Mouse (Mus musculus) CH12.LX (cell line): ENCODE measurements around the gene Trappc5. TPM values are rescaled to one million over a fixed set of nuclear protein-coding genes. Genes with fewer than 3 reads are reported as not detected.

Experiments
- DNase-seq: peaks from one replicate; pipeline ENCODE4 v3.0.0-alpha.2; 2013; ENCODE audit errors: extremely low read depth
- H3K27ac ChIP-seq: 2 replicates; pipeline ENCODE4 v1.5.1; 2012; ENCODE audit warnings: low read depth, mild to moderate bottlenecking, control low read depth, moderate library complexity; ENCODE audit not compliant: insufficient read depth
- H3K27me3 ChIP-seq: replicated peaks from 2 replicates; pipeline ENCODE3; 2012; ENCODE audit warnings: inconsistent platforms
- H3K36me3 ChIP-seq, 2 experiments: replicated peaks in 1 of 2; 2 replicates each; pipeline versions ENCODE3 to v1.6.1; 2012; ENCODE audit warnings: inconsistent platforms in 1 of 2, low read length in 1 of 2, mild to moderate bottlenecking in 1 of 2, mixed read lengths in 1 of 2, moderate library complexity in 1 of 2; ENCODE audit not compliant: control insufficient read depth in 1 of 2, insufficient read depth in 1 of 2
- H3K4me1 ChIP-seq, 2 experiments: 2 replicates each; pipeline ENCODE4 v1.6.1; 2012; ENCODE audit warnings: inconsistent platforms in 1 of 2, moderate library complexity in 1 of 2; ENCODE audit not compliant: insufficient read depth in 2 of 2, control insufficient read depth in 1 of 2
- H3K4me2 ChIP-seq: 2 replicates; pipeline ENCODE4 v1.6.1; 2012; ENCODE audit warnings: low read depth, mild to moderate bottlenecking, control low read depth; ENCODE audit not compliant: poor library complexity, insufficient read depth, severe bottlenecking
- H3K4me3 ChIP-seq, 3 experiments: fragments of 150-350 bp in 1 of 3; sonication (generic) in 1 of 3; replicated peaks in 1 of 3; 2 replicates each; pipeline versions ENCODE3 to v1.5.1; 2011 to 2012; ENCODE audit warnings: low read depth in 2 of 3, low read length in 2 of 3, mild to moderate bottlenecking in 2 of 3, moderate library complexity in 2 of 3, control low read depth in 1 of 3, improper control_type of control experiment in 1 of 3, inconsistent platforms in 1 of 3, mixed read lengths in 1 of 3; ENCODE audit not compliant: poor library complexity in 1 of 3
- H3K79me2 ChIP-seq: replicated peaks from 2 replicates; pipeline ENCODE4 v1.6.1; 2012; ENCODE audit warnings: mild to moderate bottlenecking, moderate library complexity; ENCODE audit not compliant: control insufficient read depth, poor library complexity, insufficient read depth, severe bottlenecking; ENCODE audit errors: extremely low read depth
- H3K9ac ChIP-seq: 2 replicates; pipeline ENCODE4 v1.6.1; 2012; ENCODE audit warnings: low read depth, mild to moderate bottlenecking, control low read depth, moderate library complexity; ENCODE audit not compliant: insufficient read depth
- H3K9me3 ChIP-seq: replicated peaks from 2 replicates; pipeline ENCODE3; 2012; ENCODE audit warnings: low read length, inconsistent platforms, mixed read lengths
- CHD2 ChIP-seq: IDR thresholded peaks from 2 replicates; pipeline ENCODE4 v1.6.1; 2011; ENCODE audit warnings: low read length, improper control_type of control experiment
- JUN ChIP-seq: IDR thresholded peaks from 2 replicates; pipeline ENCODE4 v1.6.1; 2011; ENCODE audit warnings: low read depth, mild to moderate bottlenecking, low read length, improper control_type of control experiment, moderate library complexity; ENCODE audit not compliant: insufficient read depth
- MXI1 ChIP-seq: IDR thresholded peaks from 2 replicates; pipeline ENCODE4 v1.6.1; 2011; ENCODE audit warnings: mild to moderate bottlenecking, low read depth, low read length, improper control_type of control experiment
- POLR2A ChIP-seq: IDR thresholded peaks from 2 replicates; pipeline ENCODE4 v1.6.1; 2011; ENCODE audit warnings: low read depth, mild to moderate bottlenecking, improper control_type of control experiment, low read length
- POLR2AphosphoS2 ChIP-seq: IDR thresholded peaks from 2 replicates; pipeline ENCODE4 v1.6.1; 2011; ENCODE audit warnings: low read depth, low read length, improper control_type of control experiment
- RAD21 ChIP-seq: IDR thresholded peaks from 2 replicates; pipeline ENCODE4 v1.6.1; 2011; ENCODE audit warnings: low read depth, mild to moderate bottlenecking, low read length, improper control_type of control experiment, moderate library complexity
- RCOR1 ChIP-seq: conservative IDR thresholded peaks from 2 replicates; pipeline ENCODE4 v1.6.1; 2012; ENCODE audit warnings: low read depth, mild to moderate bottlenecking, inconsistent platforms, low read length, improper control_type of control experiment
- dilution Hi-C: fragments of 300-500 bp; cut with MboI; formaldehyde crosslinking; loops from 2 replicates; pipeline ENCODE4 v1.14.3; 2020; ENCODE audit warnings: low sequenced_read_pairs; ENCODE audit not compliant: extremely low pct_unique_long_range_greater_than_20kb, extremely low pct_ligation_motif_present
- in situ Hi-C: fragments of 300-500 bp; cut with MboI; formaldehyde crosslinking; loops from 3 replicates; pipeline ENCODE4 v1.14.3; 2019; ENCODE audit warnings: low sequenced_read_pairs, low pct_ligation_motif_present, low pct_unique_long_range_greater_than_20kb, mixed read lengths
- polyA plus RNA-seq: library from polyadenylated mRNA; unstranded; fragments of >175 nt; gene quantifications from 2 replicates; pipeline ENCODE4 v1.2.1, GENCODE M21; 2012; ENCODE audit warnings: low read depth; ENCODE audit not compliant: insufficient read length
- total RNA-seq, 2 experiments: library from RNA; depleted of rRNA; stranded (reverse); fragments of 300-350 nt in 1 of 2; fragments of >200 nt in 1 of 2; gene quantifications; 2 replicates each; pipeline ENCODE4 v1.2.3; 2012 to 2014

The Trappc5 gene
- total and polyA plus RNA-seq, 3 experiments = 21.5 to 27.4 (median 22.4) TPM

DNA sequence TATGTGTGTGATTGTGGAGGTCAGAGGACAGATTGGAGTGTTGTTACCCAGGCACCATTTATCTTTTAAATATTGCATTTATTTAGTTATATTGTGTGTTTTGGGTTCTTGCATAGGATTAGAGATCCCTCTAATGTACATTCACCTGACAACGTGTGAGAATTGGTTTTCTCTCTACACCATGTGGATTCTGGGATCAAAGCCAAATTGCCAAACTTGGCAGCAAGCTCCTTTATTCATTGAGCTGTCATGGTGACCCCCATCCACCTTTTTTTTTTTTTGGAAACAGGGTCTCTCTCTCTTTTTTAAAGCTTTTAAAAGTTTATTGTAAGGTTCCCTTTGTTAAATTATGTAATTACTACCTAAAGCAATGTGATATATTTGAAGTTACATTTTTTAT is 44.9 kb downstream of the Trappc5 start:
- no peaks in the 10 kb centered on the region for H3K79me2 ChIP-seq
- TF ChIP-seq CHD2 (no peak), RAD21 (no peak), RCOR1 (no peak), MXI1 (no peak), POLR2A (no peak), JUN (no peak), POLR2AphosphoS2 (no peak)
- H3K4me1 ChIP-seq = no peaks in the 10 kb centered on the region
- H3K9ac ChIP-seq = no peak overlapping the region
- no peaks in the 10 kb centered on the region for H3K9me3 ChIP-seq
- no peaks in the 10 kb centered on the region for H3K36me3 ChIP-seq
- no peak for DNase-seq
- dilution Hi-C loops = no loop called here
- H3K27me3 ChIP-seq = peaks cover 26% of the 10 kb centered on the region
- no peak overlapping the region for H3K4me3 ChIP-seq
- no peak overlapping the region for H3K4me2 ChIP-seq
- H3K27ac ChIP-seq = no peak overlapping the region
- in situ Hi-C loops = loop anchor here (25.0 kb wide), 2 partner anchors 416 to 641 kb away; partner anchors contain the start of gene Cd209g

Other genes with a start within 250 kb of the Trappc5 start
- gene Pex11g, start 208.6 kb upstream of the Trappc5 start, total RNA-seq (2012; rRNA removed) = 4.9 and 5.9 TPM in 2 replicates
- 1.3 and 2.4 TPM in 2 replicates for gene Pex11g, start 208.6 kb upstream of the Trappc5 start, total RNA-seq (2014; rRNA removed)
- 1.9 and 2.7 TPM in 2 replicates for gene Pex11g, start 208.6 kb upstream of the Trappc5 start, polyA plus RNA-seq
- not detected in 2 replicates for gene Tex45, start 205.4 kb upstream of the Trappc5 start, total RNA-seq (2012; rRNA removed)
- not detected in 2 replicates for gene Tex45, start 205.4 kb upstream of the Trappc5 start, total RNA-seq (2014; rRNA removed)
- not detected in 2 replicates for gene Tex45, start 205.4 kb upstream of the Trappc5 start, polyA plus RNA-seq
- gene Zfp358, start 183.2 kb upstream of the Trappc5 start, total RNA-seq (2012; rRNA removed) = 0.25 and 0.64 TPM in 2 replicates
- gene Zfp358, start 183.2 kb upstream of the Trappc5 start, total RNA-seq (2014; rRNA removed) = 0.54 TPM in 1 of 2 replicates, not detected in the other
- gene Zfp358, start 183.2 kb upstream of the Trappc5 start, polyA plus RNA-seq = 0.17 TPM in 1 of 2 replicates, not detected in the other
- 18.1 and 20.5 TPM in 2 replicates for gene Mcoln1, start 175.8 kb upstream of the Trappc5 start, total RNA-seq (2012; rRNA removed)
- 11.5 and 13.0 TPM in 2 replicates for gene Mcoln1, start 175.8 kb upstream of the Trappc5 start, total RNA-seq (2014; rRNA removed)
- 26.5 and 28.0 TPM in 2 replicates for gene Mcoln1, start 175.8 kb upstream of the Trappc5 start, polyA plus RNA-seq
- gene Pnpla6, start 160.9 kb upstream of the Trappc5 start, total RNA-seq (2012; rRNA removed) = 27.7 and 29.6 TPM in 2 replicates
- 12.5 and 13.7 TPM in 2 replicates for gene Pnpla6, start 160.9 kb upstream of the Trappc5 start, total RNA-seq (2014; rRNA removed)
- 38.6 and 39.8 TPM in 2 replicates for gene Pnpla6, start 160.9 kb upstream of the Trappc5 start, polyA plus RNA-seq
- 0.84 and 1.1 TPM in 2 replicates for gene C330021F23Rik, start 108.3 kb upstream of the Trappc5 start, total RNA-seq (2012; rRNA removed)
- gene C330021F23Rik, start 108.3 kb upstream of the Trappc5 start, total RNA-seq (2014; rRNA removed) = not detected in 2 replicates
- gene C330021F23Rik, start 108.3 kb upstream of the Trappc5 start, polyA plus RNA-seq = 0.60 and 1.0 TPM in 2 replicates
- gene Camsap3, start 89.0 kb upstream of the Trappc5 start, total RNA-seq (2012; rRNA removed) = 0.51 and 0.67 TPM in 2 replicates
- not detected in 2 replicates for gene Camsap3, start 89.0 kb upstream of the Trappc5 start, total RNA-seq (2014; rRNA removed)
- gene Camsap3, start 89.0 kb upstream of the Trappc5 start, polyA plus RNA-seq = 0.36 and 0.50 TPM in 2 replicates
- gene Xab2, start 55.0 kb upstream of the Trappc5 start, total RNA-seq (2012; rRNA removed) = 60.7 and 62.7 TPM in 2 replicates
- 46.1 and 49.9 TPM in 2 replicates for gene Xab2, start 55.0 kb upstream of the Trappc5 start, total RNA-seq (2014; rRNA removed)
- 57.1 and 62.0 TPM in 2 replicates for gene Xab2, start 55.0 kb upstream of the Trappc5 start, polyA plus RNA-seq
- gene Pet100, start 54.8 kb upstream of the Trappc5 start, total RNA-seq (2012; rRNA removed) = 70.2 and 85.3 TPM in 2 replicates
- gene Pet100, start 54.8 kb upstream of the Trappc5 start, total RNA-seq (2014; rRNA removed) = 38.8 and 39.0 TPM in 2 replicates
- 62.7 and 86.0 TPM in 2 replicates for gene Pet100, start 54.8 kb upstream of the Trappc5 start, polyA plus RNA-seq
- gene Pcp2, start 50.8 kb upstream of the Trappc5 start, total RNA-seq (2012; rRNA removed) = 0.29 and 0.38 TPM in 2 replicates
- not detected in 2 replicates for gene Pcp2, start 50.8 kb upstream of the Trappc5 start, total RNA-seq (2014; rRNA removed)
- 0.56 TPM in 1 of 2 replicates, not detected in the other for gene Pcp2, start 50.8 kb upstream of the Trappc5 start, polyA plus RNA-seq
- 92.1 and 123 TPM in 2 replicates for gene Stxbp2, start 45.3 kb upstream of the Trappc5 start, total RNA-seq (2012; rRNA removed)
- 53.9 and 60.9 TPM in 2 replicates for gene Stxbp2, start 45.3 kb upstream of the Trappc5 start, total RNA-seq (2014; rRNA removed)
- 136 and 149 TPM in 2 replicates for gene Stxbp2, start 45.3 kb upstream of the Trappc5 start, polyA plus RNA-seq
- not detected in 2 replicates for gene Retn, start 20.5 kb upstream of the Trappc5 start, total RNA-seq (2012; rRNA removed)
- gene Retn, start 20.5 kb upstream of the Trappc5 start, total RNA-seq (2014; rRNA removed) = not detected in 2 replicates
- 0.27 TPM in 1 of 2 replicates, not detected in the other for gene Retn, start 20.5 kb upstream of the Trappc5 start, polyA plus RNA-seq
- 0.17 TPM in 1 of 2 replicates, not detected in the other for gene Mcemp1, start 10.5 kb upstream of the Trappc5 start, total RNA-seq (2012; rRNA removed)
- 0.39 and 0.66 TPM in 2 replicates for gene Mcemp1, start 10.5 kb upstream of the Trappc5 start, total RNA-seq (2014; rRNA removed)
- gene Mcemp1, start 10.5 kb upstream of the Trappc5 start, polyA plus RNA-seq = 0.36 and 0.55 TPM in 2 replicates
- not detected in 2 replicates for gene Fcor, start 3.9 kb upstream of the Trappc5 start, total RNA-seq (2012; rRNA removed)
- not detected in 2 replicates for gene Fcor, start 3.9 kb upstream of the Trappc5 start, total RNA-seq (2014; rRNA removed)
- gene Fcor, start 3.9 kb upstream of the Trappc5 start, polyA plus RNA-seq = 0.63 and 0.67 TPM in 2 replicates
- gene Fcer2a, start 17.9 kb downstream of the Trappc5 start, total RNA-seq (2012; rRNA removed) = 0.71 and 1.5 TPM in 2 replicates
- gene Fcer2a, start 17.9 kb downstream of the Trappc5 start, total RNA-seq (2014; rRNA removed) = 2.9 and 3.7 TPM in 2 replicates
- gene Fcer2a, start 17.9 kb downstream of the Trappc5 start, polyA plus RNA-seq = 13.7 and 15.6 TPM in 2 replicates
- not detected in 2 replicates for gene Clec4g, start 44.4 kb downstream of the Trappc5 start, total RNA-seq (2012; rRNA removed)
- gene Clec4g, start 44.4 kb downstream of the Trappc5 start, total RNA-seq (2014; rRNA removed) = not detected in 2 replicates
- not detected in 2 replicates for gene Clec4g, start 44.4 kb downstream of the Trappc5 start, polyA plus RNA-seq
- not detected in 2 replicates for gene Cd209a, start 72.7 kb downstream of the Trappc5 start, total RNA-seq (2012; rRNA removed)
- not detected in 2 replicates for gene Cd209a, start 72.7 kb downstream of the Trappc5 start, total RNA-seq (2014; rRNA removed)
- gene Cd209a, start 72.7 kb downstream of the Trappc5 start, polyA plus RNA-seq = not detected in 2 replicates
- not detected in 2 replicates for gene Cd209e, start 178.0 kb downstream of the Trappc5 start, total RNA-seq (2012; rRNA removed)
- gene Cd209e, start 178.0 kb downstream of the Trappc5 start, total RNA-seq (2014; rRNA removed) = not detected in 2 replicates
- not detected in 2 replicates for gene Cd209e, start 178.0 kb downstream of the Trappc5 start, polyA plus RNA-seq
- 0.25 TPM in 1 of 2 replicates, not detected in the other for gene Cd209d, start 202.3 kb downstream of the Trappc5 start, total RNA-seq (2012; rRNA removed)
- not detected in 2 replicates for gene Cd209d, start 202.3 kb downstream of the Trappc5 start, total RNA-seq (2014; rRNA removed)
- not detected in 2 replicates for gene Cd209d, start 202.3 kb downstream of the Trappc5 start, polyA plus RNA-seq